Mouse (Mus musculus) adrenal gland, adult 2 months (tissue): ENCODE results near the gene Vmn1r212. TPM values are rescaled to one million over a fixed set of nuclear protein-coding genes. Genes with fewer than 3 reads are reported as not detected.
"Not testable (repeated sequence)": the region's sequence is repeated elsewhere in the genome, so short reads cannot be mapped to it uniquely, and the experiment has no call there.

Experiments
- DNase-seq: peaks from one replicate; pipeline ENCODE4 v3.0.0; 2021
- long read RNA-seq: library from polyadenylated mRNA; stranded (forward); transcript quantifications from one replicate; pipeline ENCODE4 v2.0.0, GENCODE M21; 2021
- polyA plus RNA-seq: library from polyadenylated mRNA; depleted of rRNA; stranded (reverse); fragments of >200 nt; gene quantifications from 2 replicates; pipeline ENCODE4 v1.2.3, GENCODE M21; 2012; rRNA removed
- total RNA-seq, 2 experiments: library from RNA; stranded (reverse); gene quantifications; 2 replicates each; pipeline ENCODE4 v1.2.3; 2021

Gene Vmn1r212
- not detected for total RNA-seq
- polyA plus RNA-seq, result not detected in 2 replicates
- long read RNA-seq, result 0 reads

GRCm38 (mm10) chr13:22884105-22884504 is at the start of gene Vmn1r212:
TSS of gene Vmn1r212 (minus strand) at chr13:22884205.
- DNase-seq, result no peak

GRCm38 (mm10) chr13:22879257-22879656 is 4.7 kb downstream of the Vmn1r212 start:
- no peak for DNase-seq

GRCm38 (mm10) chr13:22857461-22857860 is 26.5 kb downstream of the Vmn1r212 start, which contains the start of gene Vmn1r211:
TSS of gene Vmn1r211 (minus strand) at chr13:22857561.
- no peak for DNase-seq

GRCm38 (mm10) chr13:22854760-22855159 is 29.2 kb downstream of the Vmn1r212 start:
- DNase-seq, result no peak

GRCm38 (mm10) chr13:22846798-22847197 is 37.2 kb downstream of the Vmn1r212 start:
- no peak for DNase-seq

GRCm38 (mm10) chr13:22844304-22844703 is 39.7 kb downstream of the Vmn1r212 start:
- not testable (repeated sequence) for DNase-seq

Other genes starting within 250 kb of the Vmn1r212 start
- not detected for gene Vmn1r207-ps, start 154.6 kb downstream of the Vmn1r212 start, total RNA-seq
- gene Vmn1r207-ps, start 154.6 kb downstream of the Vmn1r212 start, polyA plus RNA-seq, result not detected in 2 replicates
- not detected for gene Vmn1r208, start 106.8 kb downstream of the Vmn1r212 start, total RNA-seq
- not detected in 2 replicates for gene Vmn1r208, start 106.8 kb downstream of the Vmn1r212 start, polyA plus RNA-seq
- gene Vmn1r209, start 74.5 kb downstream of the Vmn1r212 start, total RNA-seq, result not detected
- gene Vmn1r209, start 74.5 kb downstream of the Vmn1r212 start, polyA plus RNA-seq, result not detected in 2 replicates
- gene Vmn1r210, start 52.9 kb downstream of the Vmn1r212 start, total RNA-seq, result not detected
- not detected in 2 replicates for gene Vmn1r210, start 52.9 kb downstream of the Vmn1r212 start, polyA plus RNA-seq
- not detected for gene Vmn1r211, start 26.6 kb downstream of the Vmn1r212 start, total RNA-seq
- not detected in 2 replicates for gene Vmn1r211, start 26.6 kb downstream of the Vmn1r212 start, polyA plus RNA-seq
- not detected for gene Vmn1r213, start 123.5 kb upstream of the Vmn1r212 start, total RNA-seq
- gene Vmn1r213, start 123.5 kb upstream of the Vmn1r212 start, polyA plus RNA-seq, result not detected in 2 replicates
- not detected for gene Vmn1r214, start 146.2 kb upstream of the Vmn1r212 start, total RNA-seq
- gene Vmn1r214, start 146.2 kb upstream of the Vmn1r212 start, polyA plus RNA-seq, result not detected in 2 replicates
- gene Vmn1r215, start 183.8 kb upstream of the Vmn1r212 start, total RNA-seq, result not detected
- not detected in 2 replicates for gene Vmn1r215, start 183.8 kb upstream of the Vmn1r212 start, polyA plus RNA-seq
- gene Vmn1r217, start 234.0 kb upstream of the Vmn1r212 start, total RNA-seq, result not detected
- gene Vmn1r217, start 234.0 kb upstream of the Vmn1r212 start, polyA plus RNA-seq, result not detected in 2 replicates
- gene Vmn1r218, start 248.9 kb upstream of the Vmn1r212 start, total RNA-seq, result not detected
- not detected in 2 replicates for gene Vmn1r218, start 248.9 kb upstream of the Vmn1r212 start, polyA plus RNA-seq